Mouse (Mus musculus): ENCODE results near the gene Mroh2a.

DNA sequence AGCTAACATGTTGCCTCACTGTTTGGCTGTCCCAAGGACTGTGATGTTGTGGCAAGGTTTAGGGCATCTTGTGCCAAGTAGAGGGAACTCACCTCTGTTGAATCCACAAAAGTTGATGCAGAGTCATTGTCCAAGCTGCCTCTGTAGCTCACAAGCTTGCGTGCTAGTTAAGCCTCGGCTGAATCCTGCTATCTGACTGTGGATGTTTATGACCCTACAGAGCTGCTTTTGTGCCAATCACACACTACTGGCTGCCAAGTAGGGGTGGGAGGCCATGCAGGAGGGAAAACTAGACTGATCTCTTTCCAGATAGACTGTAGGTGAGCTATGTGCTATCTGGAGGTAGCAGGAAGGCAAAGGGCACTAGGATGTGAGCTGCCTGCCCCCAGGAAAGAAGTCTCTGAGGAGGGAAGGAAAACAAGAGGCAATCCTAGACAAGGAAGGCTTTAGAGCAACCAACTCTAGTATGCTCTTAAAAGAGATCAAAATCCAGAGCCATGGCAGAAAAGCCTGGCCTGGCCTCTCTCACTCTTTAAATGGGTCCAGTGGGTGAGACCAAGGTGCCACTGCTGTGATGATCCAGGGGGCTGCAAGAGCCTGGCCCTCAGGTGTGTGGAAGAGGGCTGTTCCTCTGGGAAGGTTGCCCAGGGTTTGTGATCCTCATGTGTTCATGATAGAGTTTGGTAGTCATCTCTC lies 12.9 kb upstream of the Mroh2a start:
- TF ChIP-seq CTCF (IDR thresholded peaks at IDR 0.05; ENCODE audit: low read depth) = no peak
- no peak for TF ChIP-seq EP300 (IDR thresholded peaks at IDR 0.05; ENCODE audit: low read depth)
